Mouse (Mus musculus) spleen, adult 2 months (tissue): ENCODE data around the gene Hmg20a. TPM values are rescaled to one million over a fixed set of nuclear protein-coding genes. Genes with fewer than 3 reads are reported as not detected.

Experiments
- DNase-seq, 2 experiments: peaks; one replicate each; pipeline versions ENCODE4 v3.0.0 to v3.0.0-alpha.2; 2012 to 2021; ENCODE audit warnings: low spot score in 2 of 2, low read depth in 1 of 2
- H3K27ac ChIP-seq: fragments of 200-500 bp; 2 replicates; pipeline ENCODE4 v1.5.1; 2012; ENCODE audit warnings: low read length, inconsistent platforms; ENCODE audit not compliant: insufficient read depth
- H3K27me3 ChIP-seq: fragments of 200-500 bp; 2 replicates; pipeline ENCODE4 v1.6.1; 2012; ENCODE audit warnings: mild to moderate bottlenecking, moderate library complexity, low read length, inconsistent platforms; ENCODE audit not compliant: control insufficient read depth, insufficient read depth
- H3K36me3 ChIP-seq: fragments of 200-500 bp; 2 replicates; pipeline ENCODE4 v1.6.1; 2012; ENCODE audit warnings: mild to moderate bottlenecking, low read length, inconsistent platforms; ENCODE audit not compliant: control insufficient read depth, insufficient read depth
- H3K4me1 ChIP-seq: fragments of 200-500 bp; 2 replicates; pipeline ENCODE4 v1.6.1; 2011; ENCODE audit warnings: inconsistent platforms; ENCODE audit not compliant: control insufficient read depth, insufficient read depth, insufficient read length
- H3K4me3 ChIP-seq: fragments of 200-500 bp; 2 replicates; pipeline ENCODE4 v1.5.1; 2011; ENCODE audit warnings: mild to moderate bottlenecking, inconsistent platforms; ENCODE audit not compliant: insufficient read depth, insufficient read length; ENCODE audit errors: extremely low read depth
- CTCF ChIP-seq: fragments of 200-500 bp; IDR thresholded peaks from 2 replicates; pipeline ENCODE4 v1.5.1; 2011; ENCODE audit warnings: mild to moderate bottlenecking, inconsistent platforms; ENCODE audit not compliant: insufficient read depth, insufficient read length, insufficient replicate concordance; ENCODE audit errors: extremely low read depth
- POLR2A ChIP-seq: fragments of 200-500 bp; IDR thresholded peaks from 2 replicates; pipeline ENCODE4 v1.6.1; 2011; ENCODE audit warnings: low read depth, low read length, inconsistent platforms
- WGBS: fragments of 180-500 bp; shearing (Covaris S2); methylation state at CpG from one replicate; pipeline ENCODE4 v1.1.7; 2018; 5-methylcytosine and 5-hydroxymethylcytosine counted together
- polyA plus RNA-seq: library from polyadenylated mRNA; depleted of rRNA; stranded (reverse); fragments of >200 nt; gene quantifications from 2 replicates; pipeline ENCODE4 v1.2.3, GENCODE M21; 2012; rRNA removed

The Hmg20a gene
- 17.6 and 19.2 TPM in 2 replicates for polyA plus RNA-seq

- under 1% methylated on average over 57 of the region's 59 CpGs for WGBS
- TF ChIP-seq POLR2A, result peak; percentile 61
- no peak for TF ChIP-seq CTCF
- peaks cover 9% of the 10 kb centered on the region for H3K4me1 ChIP-seq
These were observed at the start of gene Hmg20a, which contains the start of gene Peak1 for GRCm38 (mm10) chr9:56417948-56418737. TSS of gene Hmg20a (plus strand) at chr9:56418609. TSS of gene Peak1 (minus strand) at chr9:56418067.

GRCm38 (mm10) chr9:56368814-56369213 lies 49.6 kb upstream of the Hmg20a start:
- TF ChIP-seq CTCF, result no peak
- DNase-seq, result no peak
- Histone ChIP-seq H3K36me3 (no peaks in the 10 kb centered on the region), H3K27ac (no peak overlapping the region), H3K4me1 (no peaks in the 10 kb centered on the region; the same call in 1 of the 2 replicates), H3K4me3 (no peak overlapping the region), H3K27me3 (no peaks in the 10 kb centered on the region)
- 82% methylated on average over 3 of the region's 3 CpGs for WGBS

More at GRCm38 (mm10) chr9:56417948-56418737, at the start of gene Hmg20a, which contains the start of gene Peak1:
- Histone ChIP-seq H3K27ac (peak within 1 kb of the TSS; percentile 96), H3K36me3 (no peaks in the 10 kb centered on the region), H3K4me3 (peak within 1 kb of the TSS; percentile 84), H3K27me3 (no peaks in the 10 kb centered on the region)
- DNase-seq, result peak; percentile 99 to 100

GRCm38 (mm10) chr9:56370710-56371109 lies 47.7 kb upstream of the Hmg20a start:
- H3K36me3 ChIP-seq, result no peaks in the 10 kb centered on the region
- DNase-seq, result no peak
- no peaks in the 10 kb centered on the region; the same call in none of the 2 replicates for H3K4me1 ChIP-seq
- no peak overlapping the region for H3K4me3 ChIP-seq
- 79% methylated on average over 5 of the region's 5 CpGs for WGBS
- no peaks in the 10 kb centered on the region for H3K27me3 ChIP-seq
- no peak overlapping the region for H3K27ac ChIP-seq
- no peak for TF ChIP-seq POLR2A
- no peak for TF ChIP-seq CTCF

- Histone ChIP-seq H3K27me3 (no peaks in the 10 kb centered on the region), H3K27ac (no peak overlapping the region), H3K4me3 (no peak overlapping the region), H3K36me3 (no peaks in the 10 kb centered on the region), H3K4me1 (no peaks in the 10 kb centered on the region; the same call in 1 of the 2 replicates)
- WGBS, result 75% methylated on average over 4 of the region's 4 CpGs
- TF ChIP-seq CTCF, result no peak
- no peak for TF ChIP-seq POLR2A
- no peak for DNase-seq
These were observed 44.0 kb upstream of the Hmg20a start for GRCm38 (mm10) chr9:56374401-56374800.

- no peaks in the 10 kb centered on the region for H3K4me1 ChIP-seq
- no peak for DNase-seq
- TF ChIP-seq POLR2A (no peak), CTCF (no peak)
- WGBS, result 88% methylated on average over 1 of the region's 1 CpGs
- H3K27me3 ChIP-seq, result no peaks in the 10 kb centered on the region
- no peaks in the 10 kb centered on the region for H3K36me3 ChIP-seq
- no peak overlapping the region for H3K4me3 ChIP-seq
- H3K27ac ChIP-seq, result no peak overlapping the region
These were observed 35.6 kb upstream of the Hmg20a start for GRCm38 (mm10) chr9:56382786-56383185.

- no peaks in the 10 kb centered on the region; the same call in 1 of the 2 replicates for H3K4me1 ChIP-seq
- H3K27ac ChIP-seq, result no peak overlapping the region
- H3K4me3 ChIP-seq, result no peak overlapping the region
- DNase-seq, result no peak
- 80% methylated on average over 3 of the region's 3 CpGs for WGBS
- H3K27me3 ChIP-seq, result no peaks in the 10 kb centered on the region
- no peaks in the 10 kb centered on the region for H3K36me3 ChIP-seq
- TF ChIP-seq CTCF (no peak), POLR2A (no peak)
These were observed 25.6 kb upstream of the Hmg20a start for GRCm38 (mm10) chr9:56392857-56393256.

- H3K4me1 ChIP-seq, result no peaks in the 10 kb centered on the region
These were observed 22.1 kb upstream of the Hmg20a start for GRCm38 (mm10) chr9:56396306-56396705.

More at GRCm38 (mm10) chr9:56396306-56396705, 22.1 kb upstream of the Hmg20a start:
- Histone ChIP-seq H3K27me3 (no peaks in the 10 kb centered on the region), H3K36me3 (no peaks in the 10 kb centered on the region), H3K4me3 (no peak overlapping the region), H3K27ac (no peak overlapping the region)
- no peak for TF ChIP-seq POLR2A
- no peak for TF ChIP-seq CTCF
- 63% methylated on average over 1 of the region's 1 CpGs for WGBS
- no peak for DNase-seq
